Mouse (Mus musculus): ENCODE data around the gene AW822073. TPM values are rescaled to one million over a fixed set of nuclear protein-coding genes. Genes with fewer than 3 reads are reported as not detected.

The AW822073 gene
- polyA plus RNA-seq, 1 experiment from 2014 or later: not detected

DNA sequence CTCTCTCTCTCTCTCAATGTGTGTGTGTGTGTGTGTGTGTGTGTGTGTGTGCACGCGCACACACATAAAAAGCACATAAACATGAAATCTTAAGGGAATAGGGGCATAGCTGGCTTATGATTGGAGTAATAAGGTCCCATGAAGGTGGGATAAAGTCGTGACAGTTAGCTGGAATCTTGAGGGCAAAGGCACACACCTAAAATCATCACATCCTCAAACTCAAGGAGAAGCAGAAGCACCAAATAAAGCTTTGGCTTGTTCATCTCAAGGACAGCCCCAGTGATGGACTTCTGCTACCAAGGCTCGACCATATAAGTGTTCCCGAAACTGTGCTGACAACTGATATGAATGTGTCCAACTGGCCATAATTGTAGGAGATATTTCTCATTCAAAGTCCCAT is 9.8 kb downstream of the AW822073 start:
- Histone ChIP-seq H3K27me3 (ENCODE audit: insufficient read depth, low read length) (no peaks in the 10 kb centered on the region), H3K4me3 (ENCODE audit: low read depth, low read length) (no peak overlapping the region), H3K4me1 (ENCODE audit: insufficient read depth) (no peaks in the 10 kb centered on the region), H3K4me2 (ENCODE audit: low read depth, low read length) (no peak overlapping the region), H3K9me3 (ENCODE audit: low read length) (no peaks in the 10 kb centered on the region), H3K36me3 (replicated peaks; ENCODE audit: insufficient read depth, low read length) (no peaks in the 10 kb centered on the region), H3K9ac (replicated peaks) (no peak overlapping the region), H3K27ac (ENCODE audit: low read depth) (no peak overlapping the region)
- no peak for ATAC-seq
- 66% methylated on average over 5 of the region's 5 CpGs for WGBS (ENCODE audit: insufficient replicate concordance)
- TF ChIP-seq EP300 (IDR thresholded peaks at IDR 0.05; ENCODE audit: low read depth): no peak
- no peak for TF ChIP-seq CTCF (IDR thresholded peaks at IDR 0.05; ENCODE audit: low read depth)
- DNase-seq: no peak

DNA sequence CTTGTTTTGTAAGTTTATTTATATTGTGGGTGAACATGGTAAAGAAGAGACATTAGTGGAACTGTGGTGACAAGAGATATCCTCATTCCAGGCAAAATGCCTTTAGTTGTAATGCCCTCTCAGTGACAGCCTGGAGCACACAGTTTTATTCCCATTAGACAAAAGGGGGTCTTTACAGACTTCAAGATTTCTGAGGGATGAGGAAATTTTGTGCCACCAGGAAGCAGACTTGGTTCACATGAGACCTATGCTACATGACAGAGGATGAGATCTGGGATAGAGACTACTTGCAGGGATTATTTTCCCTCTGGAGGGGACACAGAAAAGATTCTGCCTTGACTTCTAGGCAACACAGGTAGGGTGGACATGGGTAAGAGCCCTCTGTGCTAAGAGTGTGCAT is 10.2 kb downstream of the AW822073 start:
- no peaks in the 10 kb centered on the region for H3K9me3 ChIP-seq (ENCODE audit: low read length)
- ATAC-seq (no peak), DNase-seq (no peak)
- H3K4me3 ChIP-seq (ENCODE audit: low read depth, low read length): no peak overlapping the region
- no peak overlapping the region for H3K4me2 ChIP-seq (ENCODE audit: low read depth, low read length)
- no peak for TF ChIP-seq EP300 (IDR thresholded peaks at IDR 0.05; ENCODE audit: low read depth)
- TF ChIP-seq CTCF (IDR thresholded peaks at IDR 0.05; ENCODE audit: low read depth): no peak
- H3K36me3 ChIP-seq (replicated peaks; ENCODE audit: insufficient read depth, low read length): no peaks in the 10 kb centered on the region
- no peaks in the 10 kb centered on the region for H3K27me3 ChIP-seq (ENCODE audit: insufficient read depth, low read length)
- no peak overlapping the region for H3K9ac ChIP-seq (replicated peaks)
- H3K27ac ChIP-seq (ENCODE audit: low read depth): no peak overlapping the region
- H3K4me1 ChIP-seq (ENCODE audit: insufficient read depth): no peaks in the 10 kb centered on the region

GRCm38 (mm10) chr10:58212230-58212629 is 12.5 kb downstream of the AW822073 start:
- WGBS (ENCODE audit: insufficient replicate concordance): 71% methylated on average over 7 of the region's 7 CpGs
- H3K9me3 ChIP-seq (ENCODE audit: low read length): no peaks in the 10 kb centered on the region
- no peak for DNase-seq
- H3K36me3 ChIP-seq (replicated peaks; ENCODE audit: insufficient read depth, low read length): no peaks in the 10 kb centered on the region
- no peak for TF ChIP-seq EP300 (IDR thresholded peaks at IDR 0.05; ENCODE audit: low read depth)
- no peak for TF ChIP-seq CTCF (IDR thresholded peaks at IDR 0.05; ENCODE audit: low read depth)
- no peak overlapping the region for H3K4me2 ChIP-seq (ENCODE audit: low read depth, low read length)
- H3K27me3 ChIP-seq (ENCODE audit: insufficient read depth, low read length): no peaks in the 10 kb centered on the region
- H3K4me1 ChIP-seq (ENCODE audit: insufficient read depth): no peaks in the 10 kb centered on the region
- ATAC-seq: no peak
- H3K9ac ChIP-seq (replicated peaks): no peak overlapping the region
- H3K27ac ChIP-seq (ENCODE audit: low read depth): no peak overlapping the region
- H3K4me3 ChIP-seq (ENCODE audit: low read depth, low read length): no peak overlapping the region

DNA sequence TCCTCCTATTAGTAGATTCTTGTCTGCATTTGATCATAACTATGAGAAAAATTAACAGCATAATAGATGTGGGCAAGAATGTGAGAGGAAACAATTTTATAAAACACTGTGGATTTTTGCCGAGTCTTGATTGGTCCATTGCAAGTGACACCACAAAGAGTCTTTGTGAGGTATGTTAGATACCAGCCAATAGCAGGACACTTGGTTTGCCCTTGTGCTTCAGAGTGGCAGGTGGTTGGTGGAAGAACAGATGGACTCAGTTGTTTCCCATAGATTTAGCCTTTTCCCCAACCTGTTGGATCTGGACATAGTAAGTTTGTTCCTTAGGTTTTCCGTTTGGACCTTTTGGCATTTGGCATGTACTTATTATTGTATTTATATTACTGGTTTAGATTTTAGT is 13.5 kb downstream of the AW822073 start:
- H3K9me3 ChIP-seq (ENCODE audit: low read length): no peaks in the 10 kb centered on the region
- WGBS (ENCODE audit: insufficient replicate concordance): 77% methylated on average over 2 of the region's 2 CpGs
- TF ChIP-seq EP300 (IDR thresholded peaks at IDR 0.05; ENCODE audit: low read depth): no peak
- TF ChIP-seq CTCF (IDR thresholded peaks at IDR 0.05; ENCODE audit: low read depth): no peak
- DNase-seq (no peak), ATAC-seq (no peak)
- no peaks in the 10 kb centered on the region for H3K4me1 ChIP-seq (ENCODE audit: insufficient read depth)
- no peaks in the 10 kb centered on the region for H3K27me3 ChIP-seq (ENCODE audit: insufficient read depth, low read length)
- no peak overlapping the region for H3K9ac ChIP-seq (replicated peaks)
- H3K4me3 ChIP-seq (ENCODE audit: low read depth, low read length): no peak overlapping the region
- H3K27ac ChIP-seq (ENCODE audit: low read depth): no peak overlapping the region
- H3K36me3 ChIP-seq (replicated peaks; ENCODE audit: insufficient read depth, low read length): no peaks in the 10 kb centered on the region
- H3K4me2 ChIP-seq (ENCODE audit: low read depth, low read length): no peak overlapping the region

GRCm38 (mm10) chr10:58210514-58210913 is 14.2 kb downstream of the AW822073 start:
- no peaks in the 10 kb centered on the region for H3K27me3 ChIP-seq (ENCODE audit: insufficient read depth, low read length)
- DNase-seq: no peak
- TF ChIP-seq CTCF (IDR thresholded peaks at IDR 0.05; ENCODE audit: low read depth) (no peak), EP300 (IDR thresholded peaks at IDR 0.05; ENCODE audit: low read depth) (no peak)
- no peaks in the 10 kb centered on the region for H3K36me3 ChIP-seq (replicated peaks; ENCODE audit: insufficient read depth, low read length)
- WGBS (ENCODE audit: insufficient replicate concordance): 53% methylated on average over 1 of the region's 1 CpGs
- no peak overlapping the region for H3K4me3 ChIP-seq (ENCODE audit: low read depth, low read length)
- ATAC-seq: no peak
- no peak overlapping the region for H3K9ac ChIP-seq (replicated peaks)
- H3K27ac ChIP-seq (ENCODE audit: low read depth): no peak overlapping the region
- no peaks in the 10 kb centered on the region for H3K4me1 ChIP-seq (ENCODE audit: insufficient read depth)
- no peak overlapping the region for H3K4me2 ChIP-seq (ENCODE audit: low read depth, low read length)
- H3K9me3 ChIP-seq (ENCODE audit: low read length): no peaks in the 10 kb centered on the region

DNA sequence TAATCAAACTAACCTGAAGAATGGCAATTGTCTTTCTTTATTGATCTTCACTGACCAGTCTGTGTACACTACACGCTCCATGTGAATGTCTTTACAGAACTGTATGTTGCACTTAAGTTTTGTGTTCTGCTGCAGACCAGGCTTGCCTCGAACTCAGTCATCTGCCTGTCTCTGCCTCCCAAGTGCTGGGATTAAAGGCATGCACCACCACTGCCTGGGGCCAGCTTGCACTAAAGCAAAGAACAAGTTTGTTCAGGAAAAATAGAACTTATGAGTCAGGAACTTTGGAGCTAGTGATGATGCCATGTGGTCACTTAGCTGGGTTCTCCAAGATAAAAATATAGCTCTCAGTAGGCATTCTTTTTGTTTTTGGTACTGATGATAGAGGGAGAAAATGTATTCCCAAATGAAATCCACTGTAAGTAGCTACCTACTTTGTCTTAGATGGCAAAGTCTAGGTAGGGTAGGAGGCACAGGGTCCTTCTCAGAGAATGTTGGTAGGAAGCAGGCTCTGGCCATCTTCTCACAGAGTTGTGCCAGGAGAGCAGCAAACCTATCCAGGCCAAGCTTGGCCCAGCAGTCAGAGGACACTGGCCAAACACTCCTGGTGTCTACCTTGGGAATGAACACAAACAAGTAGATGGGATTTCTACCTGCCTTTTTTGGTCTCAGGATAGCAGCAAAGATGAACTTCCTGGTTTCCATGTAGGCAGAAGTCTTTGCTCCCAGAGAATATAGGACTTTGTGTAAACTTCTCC is 14.8 kb downstream of the AW822073 start:
- no peak overlapping the region for H3K4me3 ChIP-seq (ENCODE audit: low read depth, low read length)
- TF ChIP-seq CTCF (IDR thresholded peaks at IDR 0.05; ENCODE audit: low read depth) (no peak), EP300 (IDR thresholded peaks at IDR 0.05; ENCODE audit: low read depth) (no peak)
- H3K4me2 ChIP-seq (ENCODE audit: low read depth, low read length): no peak overlapping the region
- no peak overlapping the region for H3K27ac ChIP-seq (ENCODE audit: low read depth)
- no peaks in the 10 kb centered on the region for H3K27me3 ChIP-seq (ENCODE audit: insufficient read depth, low read length)
- no peaks in the 10 kb centered on the region for H3K4me1 ChIP-seq (ENCODE audit: insufficient read depth)
- no peaks in the 10 kb centered on the region for H3K36me3 ChIP-seq (replicated peaks; ENCODE audit: insufficient read depth, low read length)
- no peaks in the 10 kb centered on the region for H3K9me3 ChIP-seq (ENCODE audit: low read length)
- WGBS (ENCODE audit: insufficient replicate concordance): 53% methylated on average over 2 of the region's 2 CpGs
- no peak for DNase-seq
- no peak overlapping the region for H3K9ac ChIP-seq (replicated peaks)
- no peak for ATAC-seq

Data from liver, postnatal 0 days (tissue).